Mouse (Mus musculus) kidney, embryonic 15.5 days (tissue): ENCODE measurements around the gene Dirc2. TPM values are rescaled to one million over a fixed set of nuclear protein-coding genes. Genes with fewer than 3 reads are reported as not detected.

ENCODE experiments used
- ATAC-seq: fragments of 200-750 bp; cut with Nextera tagmentation; replicated peaks from 2 replicates; pipeline ENCODE4 v1.8.0; 2017; ENCODE audit warnings: moderate TSS enrichment; ENCODE audit not compliant: low FRiP score
- H3K27ac ChIP-seq: fragments of 300-500 bp; sonication (generic); 2 replicates; pipeline ENCODE4 v1.5.1; 2015; ENCODE audit warnings: mild to moderate bottlenecking, inconsistent platforms
- H3K27me3 ChIP-seq: fragments of 300-500 bp; sonication (generic); 2 replicates; pipeline ENCODE4 v1.6.1; 2015; ENCODE audit warnings: inconsistent platforms
- H3K36me3 ChIP-seq: fragments of 300-500 bp; sonication (generic); 2 replicates; pipeline ENCODE4 v1.6.1; 2015; ENCODE audit warnings: inconsistent platforms
- H3K4me1 ChIP-seq: fragments of 300-500 bp; sonication (generic); 2 replicates; pipeline ENCODE4 v1.6.1; 2015; ENCODE audit warnings: inconsistent platforms
- H3K4me2 ChIP-seq: fragments of 300-500 bp; sonication (generic); 2 replicates; pipeline ENCODE4 v1.6.1; 2015; ENCODE audit warnings: moderate library complexity, mild to moderate bottlenecking, inconsistent platforms
- H3K4me3 ChIP-seq: fragments of 300-500 bp; sonication (generic); replicated peaks from 2 replicates; pipeline ENCODE4 v1.5.1; 2015; ENCODE audit warnings: mild to moderate bottlenecking, inconsistent platforms
- H3K9ac ChIP-seq: fragments of 300-500 bp; sonication (generic); 2 replicates; pipeline ENCODE4 v1.6.1; 2015; ENCODE audit warnings: mild to moderate bottlenecking, inconsistent platforms
- H3K9me3 ChIP-seq: fragments of 300-500 bp; sonication (generic); replicated peaks from 2 replicates; pipeline ENCODE4 v1.6.1; 2016; ENCODE audit warnings: inconsistent platforms
- WGBS: fragments of 180-500 bp; shearing (Covaris S2); methylation state at CpG from one replicate; pipeline ENCODE4 v1.1.7; 2015; ENCODE audit warnings: mixed read lengths; 5-methylcytosine and 5-hydroxymethylcytosine counted together
- polyA plus RNA-seq: library from polyadenylated mRNA; unstranded; fragments of >200 nt; fragmentation: Nextera tagmentation; extraction: Ambion mirVana; gene quantifications from 2 replicates; pipeline ENCODE4 v1.2.1, GENCODE M21; 2015

Gene Dirc2
- polyA plus RNA-seq, 1 experiment from 2014 or later, result 12.5 TPM

DNA sequence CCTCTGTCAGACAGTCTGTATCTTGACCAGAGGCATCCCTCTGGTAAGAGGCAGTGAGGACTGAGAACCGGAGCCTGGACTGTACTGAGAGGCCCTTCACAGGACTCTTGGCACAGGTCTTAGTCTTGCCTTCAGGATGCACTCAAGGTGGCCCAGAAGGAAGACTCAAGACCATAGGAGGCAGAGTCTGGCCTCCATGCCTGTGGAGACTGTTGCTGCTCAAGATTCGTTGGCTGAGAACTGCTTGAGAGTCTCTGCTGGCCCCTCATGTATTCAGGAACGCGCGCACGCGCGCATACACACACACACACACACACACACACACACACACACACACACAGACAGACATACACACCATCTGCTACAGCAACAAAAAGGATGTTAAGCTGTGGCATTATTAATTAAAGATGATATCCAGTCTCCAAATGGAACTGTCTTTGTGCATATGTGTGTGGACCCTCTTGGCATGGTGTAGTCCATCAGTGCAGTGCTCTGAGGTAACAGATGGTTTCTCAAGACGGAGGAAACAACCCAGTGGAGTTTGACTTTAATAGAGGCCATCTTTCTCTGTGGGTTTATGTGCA, 105.2 kb downstream of the Dirc2 start:
- 95% methylated on average over 9 of the region's 9 CpGs for WGBS
- peaks cover 32% of the 10 kb centered on the region for H3K27me3 ChIP-seq
- H3K4me2 ChIP-seq, result no peak overlapping the region
- H3K36me3 ChIP-seq, result no peaks in the 10 kb centered on the region
- H3K4me1 ChIP-seq, result peaks cover 10% of the 10 kb centered on the region
- H3K9ac ChIP-seq, result no peak overlapping the region
- H3K9me3 ChIP-seq, result no peaks in the 10 kb centered on the region
- H3K4me3 ChIP-seq, result no peak overlapping the region
- H3K27ac ChIP-seq, result no peak overlapping the region
- ATAC-seq, result no peak

DNA sequence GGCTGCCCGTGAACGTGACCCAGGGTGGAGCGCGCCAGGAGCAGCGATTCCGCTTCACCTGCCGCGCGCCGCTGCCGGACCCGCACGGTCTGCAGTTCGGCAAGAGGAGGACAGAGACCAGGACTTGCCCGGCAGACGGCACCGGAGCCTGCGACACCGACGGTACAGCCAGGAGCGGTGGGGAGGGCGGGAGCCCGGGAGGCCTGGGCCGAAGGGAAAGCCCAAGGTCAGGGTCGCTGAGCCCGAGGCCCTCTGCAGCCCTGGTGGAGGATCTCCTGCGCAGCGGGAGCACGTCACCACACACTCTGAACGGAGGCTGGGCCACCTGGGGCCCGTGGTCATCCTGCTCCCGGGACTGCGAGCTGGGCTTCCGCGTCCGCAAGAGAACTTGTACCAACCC, 108.9 kb downstream of the Dirc2 start:
- peak overlapping the region; percentile 72 for H3K4me2 ChIP-seq
- peak overlapping the region; percentile 42 for H3K4me3 ChIP-seq
- H3K27me3 ChIP-seq, result peaks cover 54% of the 10 kb centered on the region
- H3K4me1 ChIP-seq, result peaks cover 10% of the 10 kb centered on the region
- peak; percentile 52; the same call in 1 of the 2 replicates for ATAC-seq
- H3K27ac ChIP-seq, result no peak overlapping the region
- H3K9ac ChIP-seq, result no peak overlapping the region
- 7% methylated on average over 36 of the region's 36 CpGs for WGBS
- no peaks in the 10 kb centered on the region for H3K9me3 ChIP-seq
- H3K36me3 ChIP-seq, result no peaks in the 10 kb centered on the region

DNA sequence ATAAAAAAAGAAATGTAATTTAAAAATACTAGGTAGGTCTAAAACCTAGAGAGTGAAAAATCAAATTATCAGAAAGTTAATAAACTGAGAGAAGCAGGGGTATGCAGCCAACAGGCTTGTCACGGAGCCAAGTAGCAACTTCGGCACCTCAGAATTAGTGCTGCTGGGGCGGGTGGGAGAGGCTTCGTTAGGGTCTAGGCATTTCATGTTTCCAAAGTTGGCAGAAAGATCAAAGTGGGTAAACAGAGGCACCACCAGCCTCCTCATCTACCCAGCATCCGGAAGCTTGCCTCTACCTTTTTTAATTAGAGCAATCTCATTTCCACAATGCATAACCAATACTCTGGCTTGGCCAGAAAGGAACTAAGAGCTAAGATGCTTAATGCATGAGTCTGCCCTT, 115.2 kb downstream of the Dirc2 start:
- Histone ChIP-seq H3K9ac (no peak overlapping the region), H3K4me3 (no peak overlapping the region), H3K9me3 (no peaks in the 10 kb centered on the region), H3K4me2 (no peak overlapping the region), H3K4me1 (no peaks in the 10 kb centered on the region), H3K27me3 (peaks cover 22% of the 10 kb centered on the region), H3K36me3 (no peaks in the 10 kb centered on the region), H3K27ac (no peak overlapping the region)
- WGBS, result 96% methylated on average over 5 of the region's 5 CpGs
- ATAC-seq, result no peak

DNA sequence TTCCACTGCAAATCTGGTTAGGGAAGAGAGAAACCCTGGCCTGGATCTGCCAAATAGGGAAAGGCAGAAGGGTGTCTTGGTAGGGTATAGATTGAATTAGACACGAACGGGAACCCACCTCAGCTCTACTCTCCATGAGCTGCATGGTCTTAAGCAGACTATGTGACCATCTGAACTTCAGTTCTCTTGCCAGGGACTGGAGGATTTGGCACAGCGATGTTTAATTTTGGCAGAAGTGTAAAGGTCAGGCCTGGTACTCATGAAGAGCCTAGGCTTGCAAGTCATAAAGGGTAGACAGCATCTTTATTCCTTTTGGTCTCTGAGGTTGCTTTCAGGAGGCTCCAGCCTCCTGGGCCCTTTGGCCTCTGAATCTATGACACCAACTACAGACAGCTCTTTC, 116.5 kb downstream of the Dirc2 start:
- Histone ChIP-seq H3K9ac (no peak overlapping the region), H3K4me2 (no peak overlapping the region), H3K9me3 (no peaks in the 10 kb centered on the region), H3K4me1 (no peaks in the 10 kb centered on the region), H3K27me3 (peaks cover 9% of the 10 kb centered on the region), H3K4me3 (no peak overlapping the region), H3K36me3 (no peaks in the 10 kb centered on the region), H3K27ac (no peak overlapping the region)
- ATAC-seq, result no peak
- 91% methylated on average over 3 of the region's 3 CpGs for WGBS

DNA sequence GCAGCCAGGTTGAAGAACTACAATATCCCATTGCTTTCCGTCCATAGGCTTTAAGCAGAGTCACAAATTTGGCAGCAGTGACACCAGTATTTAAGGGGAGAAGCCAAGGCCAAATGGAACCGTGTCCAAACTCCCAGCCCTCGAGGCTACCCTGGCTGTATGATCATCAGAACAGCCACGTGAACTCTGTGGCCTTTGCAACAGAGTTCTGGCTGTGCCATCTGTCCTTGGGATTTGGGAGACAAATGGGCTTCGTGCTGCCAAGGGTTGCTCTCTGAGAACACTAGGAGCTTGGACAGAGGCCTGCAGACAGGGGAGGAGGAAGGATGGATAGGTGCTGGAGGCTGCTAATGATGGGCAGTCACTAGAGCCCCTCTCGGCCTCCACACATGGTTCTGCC, 117.0 kb downstream of the Dirc2 start:
- no peaks in the 10 kb centered on the region for H3K4me1 ChIP-seq
- 31% methylated on average over 6 of the region's 6 CpGs for WGBS
- no peaks in the 10 kb centered on the region for H3K36me3 ChIP-seq
- ATAC-seq, result no peak
- no peak overlapping the region for H3K4me2 ChIP-seq
- peaks cover 7% of the 10 kb centered on the region; the same call in 1 of the 2 replicates for H3K27me3 ChIP-seq
- H3K4me3 ChIP-seq, result no peak overlapping the region
- no peaks in the 10 kb centered on the region for H3K9me3 ChIP-seq
- H3K9ac ChIP-seq, result no peak overlapping the region
- no peak overlapping the region for H3K27ac ChIP-seq

DNA sequence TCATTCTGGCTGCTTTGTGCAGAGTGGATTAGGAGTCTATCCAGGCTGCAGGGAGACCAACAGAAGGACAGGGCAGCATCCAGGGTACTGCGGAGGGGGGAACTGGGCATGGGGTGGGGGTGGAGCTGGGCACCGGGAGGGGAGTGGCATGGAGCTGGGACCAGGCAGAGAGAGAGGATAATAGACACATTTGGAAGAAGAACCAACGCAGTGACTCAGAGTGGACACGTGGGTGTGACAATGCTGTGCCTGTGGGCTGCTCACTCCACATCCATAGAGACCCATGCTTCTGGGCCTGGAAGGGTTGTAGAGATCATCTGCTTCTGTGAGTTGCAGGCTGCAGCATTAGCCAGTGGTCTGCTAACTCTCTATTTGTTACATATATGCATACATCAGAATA, 120.3 kb downstream of the Dirc2 start:
- Histone ChIP-seq H3K4me2 (no peak overlapping the region), H3K4me3 (no peak overlapping the region), H3K27me3 (no peaks in the 10 kb centered on the region), H3K9me3 (no peaks in the 10 kb centered on the region), H3K9ac (no peak overlapping the region), H3K36me3 (no peaks in the 10 kb centered on the region), H3K27ac (no peak overlapping the region), H3K4me1 (no peaks in the 10 kb centered on the region)
- no peak for ATAC-seq
- 78% methylated on average over 4 of the region's 4 CpGs for WGBS

Other genes with a start within 250 kb of the Dirc2 start
- 6.2 and 6.8 TPM in 2 replicates for gene Sema5b, start 228.2 kb downstream of the Dirc2 start, polyA plus RNA-seq
- 13.8 and 14.9 TPM in 2 replicates for gene Hspbap1, start 1.0 kb upstream of the Dirc2 start, polyA plus RNA-seq
- 1.1 and 1.2 TPM in 2 replicates for gene Parp14, start 102.2 kb upstream of the Dirc2 start, polyA plus RNA-seq
- 4.5 and 5.5 TPM in 2 replicates for gene Parp9, start 169.1 kb upstream of the Dirc2 start, polyA plus RNA-seq
- 3.3 and 3.4 TPM in 2 replicates for gene Dtx3l, start 169.8 kb upstream of the Dirc2 start, polyA plus RNA-seq
- 36.8 and 38.8 TPM in 2 replicates for gene Kpna1, start 209.4 kb upstream of the Dirc2 start, polyA plus RNA-seq